Mouse (Mus musculus) inflammation-experienced regulatory T-cells, adult 6 months (primary cell): ENCODE measurements around the gene Nkx2-3. TPM values are rescaled to one million over a fixed set of nuclear protein-coding genes. Genes with fewer than 3 reads are reported as not detected.

ENCODE experiments used
- polyA plus RNA-seq, 3 experiments: library from polyadenylated mRNA; unstranded; fragments of 100-300 nt; shearing (Covaris generic); gene quantifications; one replicate each; pipeline ENCODE4 v1.2.1; 2017

Nkx2-3 gene
- polyA plus RNA-seq, 3 experiments from 2014 or later = not detected

Other genes with a start within 250 kb of the Nkx2-3 start
- gene Hpse2, start 224.0 kb upstream of the Nkx2-3 start, polyA plus RNA-seq = not detected
- not detected for gene Cnnm1, start 171.9 kb upstream of the Nkx2-3 start, polyA plus RNA-seq
- 10 to 100 TPM; 33.0 to 47.8 (median 40.0) TPM for gene Got1, start 87.7 kb upstream of the Nkx2-3 start, polyA plus RNA-seq
- gene Slc25a28, start 62.6 kb downstream of the Nkx2-3 start, polyA plus RNA-seq = 10 to 100 TPM in 2 of 3 experiments, 1 to 10 TPM in 1; 4.6 to 14.1 (median 12.4) TPM
- 10 to 100 TPM in 1 of 3 experiments, 1 to 10 TPM in 2; 6.7 to 10.7 (median 7.2) TPM for gene Entpd7, start 77.3 kb downstream of the Nkx2-3 start, polyA plus RNA-seq
- 10 to 100 TPM; 12.8 to 17.2 (median 13.6) TPM for gene Cutc, start 140.7 kb downstream of the Nkx2-3 start, polyA plus RNA-seq
- gene Cox15, start 140.7 kb downstream of the Nkx2-3 start, polyA plus RNA-seq = 10 to 100 TPM in 1 of 3 experiments, 1 to 10 TPM in 2; 8.1 to 11.0 (median 9.3) TPM
- not detected for gene Abcc2, start 169.9 kb downstream of the Nkx2-3 start, polyA plus RNA-seq